Mouse (Mus musculus): Measurements from ENCODE around the gene Xpc. TPM values are rescaled to one million over a fixed set of nuclear protein-coding genes. Genes with fewer than 3 reads are reported as not detected.

Gene Xpc
- polyA plus RNA-seq, 1 experiment from 2014 or later, result 14.9 TPM

- peak; percentile 96 for ATAC-seq
- WGBS, result 2% methylated on average over 30 of the region's 30 CpGs
- H3K36me3 ChIP-seq (ENCODE audit: control insufficient read depth, insufficient read depth, low read length), result no peaks in the 10 kb centered on the region
- peaks cover 5% of the 10 kb centered on the region; the same call in 1 of the 2 replicates for H3K4me1 ChIP-seq (ENCODE audit: control insufficient read depth, insufficient read depth, low read length)
- peak overlapping the region; percentile 89 for H3K27ac ChIP-seq (ENCODE audit: low read length)
- H3K4me3 ChIP-seq (ENCODE audit: low read length), result peak overlapping the region; percentile 70
- H3K27me3 ChIP-seq (replicated peaks; ENCODE audit: control insufficient read depth, insufficient read depth, low read length), result peaks cover 12% of the 10 kb centered on the region
- H3K9me3 ChIP-seq (ENCODE audit: control insufficient read depth, low read length), result no peaks in the 10 kb centered on the region
- H3K9ac ChIP-seq (ENCODE audit: low read depth, low read length), result peak overlapping the region; percentile 85
- peak overlapping the region; percentile 92 for H3K4me2 ChIP-seq (ENCODE audit: low read depth, low read length)
Measured at GRCm38 (mm10) chr6:91440474-91441144, 75.1 kb downstream of the Xpc start.

Other genes with a start within 250 kb of the Xpc start
- gene Wnt7a, start 104.5 kb downstream of the Xpc start, polyA plus RNA-seq (2015; fragmentation: Nextera tagmentation; extraction: Ambion mirVana), result not detected in 2 replicates
- 38.9 and 43.2 TPM in 2 replicates for gene Chchd4, start 42.3 kb downstream of the Xpc start, polyA plus RNA-seq (2015; fragmentation: Nextera tagmentation; extraction: Ambion mirVana)
- 35.5 and 35.7 TPM in 2 replicates for gene Tmem43, start 42.2 kb downstream of the Xpc start, polyA plus RNA-seq (2015; fragmentation: Nextera tagmentation; extraction: Ambion mirVana)
- gene Lsm3, start within 50 bp of the Xpc start, polyA plus RNA-seq (2015; fragmentation: Nextera tagmentation; extraction: Ambion mirVana), result 215 and 233 TPM in 2 replicates
- gene Slc6a6, start 168.2 kb upstream of the Xpc start, polyA plus RNA-seq (2015; fragmentation: Nextera tagmentation; extraction: Ambion mirVana), result 103 and 104 TPM in 2 replicates

Data from intestine, embryonic 16.5 days (tissue).